In the genomic region with DNA sequence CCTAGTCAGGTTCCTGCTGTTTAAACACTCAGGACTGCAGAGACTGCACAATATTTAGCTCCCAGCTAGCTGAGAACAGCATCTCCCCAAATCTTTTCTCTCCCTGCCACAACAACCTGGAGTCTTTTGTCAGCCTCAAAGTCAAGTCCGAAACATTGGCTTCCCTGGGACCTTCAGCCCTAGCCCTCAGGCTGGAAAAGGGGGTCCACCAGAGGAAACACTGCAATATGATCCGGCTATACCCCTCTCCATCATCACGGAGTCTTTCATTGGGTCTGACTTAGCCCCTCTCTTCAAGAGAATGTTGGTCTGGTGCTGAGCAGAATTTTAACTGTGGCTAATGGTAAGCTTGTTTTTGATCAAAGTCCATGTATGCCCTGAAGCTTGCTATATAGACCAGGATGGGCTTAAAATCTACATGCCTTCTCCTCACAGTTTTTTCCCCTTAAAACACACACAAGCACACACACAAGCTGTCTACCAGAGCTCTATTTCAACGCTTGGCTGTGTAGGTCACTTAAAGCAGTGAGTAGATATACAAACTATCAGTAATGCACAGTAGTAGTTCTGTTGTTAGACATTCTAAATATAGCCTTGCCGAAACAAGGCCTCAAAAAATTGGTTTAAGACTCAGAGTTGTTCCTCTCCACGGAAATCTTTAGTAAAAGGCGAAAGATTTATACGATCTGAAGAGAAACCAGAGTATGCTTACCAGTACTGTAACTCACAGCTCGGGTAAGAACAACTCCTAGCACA, we compare ENCODE assay signal across 8 mouse cellular contexts. TPM values are rescaled to one million over a fixed set of nuclear protein-coding genes. Genes with fewer than 3 reads are reported as not detected.
DNase-seq lines count a peak whose midpoint lies in the region; ATAC-seq and TF ChIP-seq lines count a peak whose summit lies in the region.

No protein-coding gene starts in this region.

- TF ChIP-seq CTCF in testis, adult 2 months (IDR thresholded peaks at IDR 0.05; ENCODE audit: control insufficient read depth, insufficient read depth, insufficient replicate concordance, low read depth, low read length), result no peak

- no peak for DNase-seq in testis, postnatal 10 days (ENCODE audit: low spot score)
- peak; percentile 67 for DNase-seq in brain, embryonic 18.5 days (ENCODE audit: low read depth, low spot score)
- no peak for DNase-seq in spleen, adult 12 weeks (ENCODE audit: low spot score)
- DNase-seq in spleen, postnatal 14 days (ENCODE audit: low spot score in 2 of 2), result no peak

- H3K27me3 ChIP-seq in testis, adult 2 months (ENCODE audit: control insufficient read depth, insufficient read depth, low read length), result no peaks in the 10 kb centered on the region
- no peaks in the 10 kb centered on the region for H3K27me3 ChIP-seq in liver, embryonic 16.5 days (ENCODE audit: control insufficient read depth, insufficient read depth, low read depth, low read length)
- H3K27me3 ChIP-seq in stomach, embryonic 15.5 days (replicated peaks), result no peaks in the 10 kb centered on the region

- H3K36me3 ChIP-seq in testis, adult 2 months (ENCODE audit: control insufficient read depth, insufficient read depth, low read length), result no peaks in the 10 kb centered on the region
- H3K36me3 ChIP-seq in liver, embryonic 16.5 days (ENCODE audit: control insufficient read depth, insufficient read depth), result no peaks in the 10 kb centered on the region
- no peaks in the 10 kb centered on the region for H3K36me3 ChIP-seq in stomach, embryonic 15.5 days

- H3K27ac ChIP-seq in testis, adult 2 months (ENCODE audit: control insufficient read depth, insufficient read depth, low read depth, low read length), result peak overlapping the region; percentile 77
- peak overlapping the region; percentile 96 for H3K27ac ChIP-seq in liver, embryonic 16.5 days (ENCODE audit: low read length)
- peak overlapping the region; percentile 91 for H3K27ac ChIP-seq in stomach, embryonic 15.5 days

- H3K4me3 ChIP-seq in testis, adult 2 months (ENCODE audit: control insufficient read depth, low read depth, low read length), result no peak overlapping the region
- H3K4me3 ChIP-seq in liver, embryonic 16.5 days (ENCODE audit: low read depth, low read length), result peak overlapping the region; percentile 13
- H3K4me3 ChIP-seq in stomach, embryonic 15.5 days (replicated peaks), result 0 out of 2 replicates have a peak overlapping the region, but pooled peaks have one; percentile 6

- H3K9ac ChIP-seq in liver, embryonic 16.5 days (ENCODE audit: low read depth, low read length), result peak overlapping the region; percentile 59
- H3K9ac ChIP-seq in stomach, embryonic 15.5 days, result no peak overlapping the region

- H3K4me1 ChIP-seq in testis, adult 2 months (ENCODE audit: control insufficient read depth, insufficient read depth, low read length), result peaks cover 32% of the 10 kb centered on the region
- H3K4me1 ChIP-seq in liver, embryonic 16.5 days (ENCODE audit: control insufficient read depth, low read depth, low read length), result peaks cover 71% of the 10 kb centered on the region
- H3K4me1 ChIP-seq in stomach, embryonic 15.5 days, result peaks cover 31% of the 10 kb centered on the region

- peak; percentile 55 for ATAC-seq in granulocyte monocyte progenitor cell, adult 5-6 weeks (replicated peaks; ENCODE audit: poor library complexity, severe bottlenecking)
- peak; percentile 86 for ATAC-seq in liver, embryonic 16.5 days (ENCODE audit: low read depth)
- ATAC-seq in stomach, embryonic 15.5 days (ENCODE audit: insufficient read depth, low FRiP score, low read depth), result peak; percentile 90

- peak overlapping the region; percentile 46 for H3K4me2 ChIP-seq in liver, embryonic 16.5 days (ENCODE audit: low read depth, low read length)
- H3K4me2 ChIP-seq in stomach, embryonic 15.5 days, result peak overlapping the region; percentile 27; the same call in 1 of the 2 replicates

- TF ChIP-seq POLR2A in testis, adult 2 months (IDR thresholded peaks at IDR 0.05; ENCODE audit: control insufficient read depth, low read depth, low read length), result no peak

- 4% methylated on average over 9 of the region's 9 CpGs for WGBS in liver, embryonic 16.5 days (ENCODE audit: insufficient replicate concordance)
- 2% methylated on average over 9 of the region's 9 CpGs for WGBS in stomach, embryonic 15.5 days

- no peaks in the 10 kb centered on the region for H3K9me3 ChIP-seq in liver, embryonic 16.5 days (replicated peaks; ENCODE audit: control insufficient read depth, low read length)
- H3K9me3 ChIP-seq in stomach, embryonic 15.5 days, result no peaks in the 10 kb centered on the region

RNA-seq across cellular contexts. Expression of gene Parp16, which starts 1.0 kb away (rescaled TPM):
- 2.2 and 2.3 TPM in 2 replicates for polyA plus RNA-seq in testis, adult 2 months (2012; rRNA removed)
- total RNA-seq in granulocyte monocyte progenitor cell, adult 5-6 weeks (2014; fragmentation: Nextera tagmentation), result 2.1 and 8.0 TPM in 2 replicates
- total RNA-seq in granulocyte monocyte progenitor cell, adult 5-6 weeks (2017), result 1.4 and 2.2 TPM in 2 replicates
- 9.9 and 11.2 TPM in 2 replicates for polyA plus RNA-seq in liver, embryonic 16.5 days (2015; fragmentation: Nextera tagmentation; extraction: Ambion mirVana)
- 8.5 and 9.1 TPM in 2 replicates for polyA plus RNA-seq in stomach, embryonic 15.5 days (2015; fragmentation: Nextera tagmentation; extraction: Ambion mirVana)

RNA-seq across cellular contexts. Expression of gene Igdcc3, which starts 55.2 kb away (rescaled TPM):
- polyA plus RNA-seq in testis, adult 2 months (2012; rRNA removed), result 0.27 and 0.36 TPM in 2 replicates
- not detected in 2 replicates for total RNA-seq in granulocyte monocyte progenitor cell, adult 5-6 weeks (2014; fragmentation: Nextera tagmentation)
- total RNA-seq in granulocyte monocyte progenitor cell, adult 5-6 weeks (2017), result not detected in 2 replicates
- polyA plus RNA-seq in liver, embryonic 16.5 days (2015; fragmentation: Nextera tagmentation; extraction: Ambion mirVana), result 0.04 TPM in 1 of 2 replicates, not detected in the other
- 1.5 TPM in 2 replicates for polyA plus RNA-seq in stomach, embryonic 15.5 days (2015; fragmentation: Nextera tagmentation; extraction: Ambion mirVana)
